Mouse (Mus musculus) small intestine, adult 2 months (tissue): Measurements from ENCODE around the gene Ccdc27. TPM values are rescaled to one million over a fixed set of nuclear protein-coding genes. Genes with fewer than 3 reads are reported as not detected.

ENCODE experiments used
- H3K27ac ChIP-seq: fragments of 200-500 bp; 2 replicates; pipeline ENCODE4 v1.5.1; 2012; ENCODE audit warnings: low read depth, low read length, control low read depth, inconsistent platforms; ENCODE audit not compliant: insufficient read depth
- H3K27me3 ChIP-seq: fragments of 200-500 bp; 2 replicates; pipeline ENCODE4 v1.6.1; 2012; ENCODE audit warnings: mild to moderate bottlenecking, moderate library complexity, low read length, inconsistent platforms; ENCODE audit not compliant: control insufficient read depth, insufficient read depth
- H3K36me3 ChIP-seq: fragments of 200-500 bp; 2 replicates; pipeline ENCODE4 v1.6.1; 2012; ENCODE audit warnings: mild to moderate bottlenecking, low read length, control low read depth, inconsistent platforms; ENCODE audit not compliant: control insufficient read depth, insufficient read depth
- H3K4me1 ChIP-seq: fragments of 200-500 bp; 2 replicates; pipeline ENCODE4 v1.6.1; 2012; ENCODE audit warnings: low read length, inconsistent platforms, mixed read lengths; ENCODE audit not compliant: control insufficient read depth, insufficient read depth, insufficient read length
- H3K4me3 ChIP-seq: fragments of 200-500 bp; 2 replicates; pipeline ENCODE4 v1.5.1; 2012; ENCODE audit warnings: low read depth, mild to moderate bottlenecking, control low read depth, inconsistent platforms, low read length, moderate library complexity
- CTCF ChIP-seq: fragments of 200-500 bp; IDR thresholded peaks from 2 replicates; pipeline ENCODE4 v1.5.1; 2012; ENCODE audit warnings: low read depth, mild to moderate bottlenecking, control low read depth, inconsistent platforms, low read length, moderate library complexity, mixed read lengths; ENCODE audit not compliant: insufficient replicate concordance, insufficient read length; ENCODE audit errors: extremely low read depth
- POLR2A ChIP-seq: fragments of 200-500 bp; IDR thresholded peaks from 2 replicates; pipeline ENCODE4 v1.6.1; 2012; ENCODE audit warnings: low read depth, mild to moderate bottlenecking, control low read depth, inconsistent platforms, low read length, moderate library complexity
- WGBS: fragments of 180-500 bp; shearing (Covaris S2); methylation state at CpG from one replicate; pipeline ENCODE4 v1.1.7; 2018; 5-methylcytosine and 5-hydroxymethylcytosine counted together
- polyA plus RNA-seq: library from polyadenylated mRNA; depleted of rRNA; stranded (reverse); fragments of >200 nt; gene quantifications from 2 replicates; pipeline ENCODE4 v1.2.3, GENCODE M21; 2012

The Ccdc27 gene
- polyA plus RNA-seq, 1 experiment: not detected

DNA sequence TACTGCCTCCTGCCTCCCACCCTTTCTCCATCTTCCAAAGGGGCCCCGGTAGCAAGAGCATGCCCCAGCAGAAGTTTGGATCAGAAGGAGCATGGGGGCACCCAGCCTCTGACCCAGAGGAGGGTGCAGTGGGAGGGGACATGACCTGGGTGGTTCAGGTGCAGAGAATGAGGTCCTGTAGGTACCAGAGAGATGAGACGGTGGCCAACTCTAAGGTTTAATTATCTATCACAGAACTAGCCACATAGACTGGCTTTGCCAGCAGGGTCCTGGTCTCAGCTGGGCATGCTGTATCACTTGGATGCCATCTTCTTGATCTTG, 16.1 kb downstream of the Ccdc27 start:
- TF ChIP-seq POLR2A: no peak
- TF ChIP-seq CTCF: no peak
- 7% methylated on average over 2 of the region's 2 CpGs for WGBS
- Histone ChIP-seq H3K4me1 (peaks cover 9% of the 10 kb centered on the region), H3K36me3 (peaks cover 3% of the 10 kb centered on the region; the same call in 1 of the 2 replicates), H3K27me3 (no peaks in the 10 kb centered on the region), H3K27ac (no peak overlapping the region), H3K4me3 (peak overlapping the region; percentile 61)

DNA sequence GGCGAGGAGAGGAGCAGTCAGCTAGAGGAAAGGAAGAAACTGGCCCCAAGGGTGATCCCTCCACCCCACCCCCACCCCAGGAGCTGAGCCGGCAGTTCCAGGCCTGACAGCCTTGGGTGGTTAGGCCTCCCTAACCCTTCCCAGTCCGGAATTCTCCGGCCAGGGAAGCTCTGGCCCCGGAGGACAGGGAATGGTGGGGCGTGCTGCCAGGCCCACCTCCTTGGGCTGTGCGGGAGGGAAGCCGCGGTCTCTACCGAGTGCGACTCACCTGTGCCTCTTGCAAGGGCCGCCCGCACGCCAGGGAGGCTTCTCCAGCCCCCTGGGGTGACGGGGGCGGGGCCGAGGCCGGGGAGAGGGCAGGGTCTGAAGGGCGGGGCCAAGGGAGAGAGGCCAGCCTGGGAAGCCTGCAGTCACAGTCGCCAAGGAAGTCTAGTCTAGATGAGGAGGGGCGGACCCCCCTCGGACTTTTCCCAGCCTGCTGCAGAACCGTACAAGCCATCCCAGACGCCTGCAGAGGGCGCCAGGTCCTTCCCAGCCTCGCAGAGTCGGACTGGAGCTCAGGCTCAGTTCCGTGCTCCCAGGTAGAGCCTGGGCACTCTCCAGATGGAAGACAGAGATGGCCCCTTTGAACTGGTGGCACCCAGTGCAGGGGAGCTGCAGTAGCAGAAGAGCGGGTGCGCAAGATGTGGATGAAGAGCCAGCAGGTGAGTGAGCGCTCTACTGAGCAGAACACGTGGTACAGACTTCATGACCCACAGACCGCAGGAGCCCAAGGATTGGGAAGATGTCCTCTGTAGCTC, 16.6 kb downstream of the Ccdc27 start, which contains the start of gene Smim1:
TSS of gene Smim1 (minus strand) at position 590 of the 800 bp plus-strand sequence.
- TF ChIP-seq POLR2A (no peak), CTCF (peak; percentile 27; the same call in 1 of the 2 replicates)
- no peak within 1 kb of the TSS for H3K27ac ChIP-seq
- peaks cover 8% of the 10 kb centered on the region; the same call in 1 of the 2 replicates for H3K36me3 ChIP-seq
- no peaks in the 10 kb centered on the region for H3K27me3 ChIP-seq
- peaks cover 9% of the 10 kb centered on the region for H3K4me1 ChIP-seq
- H3K4me3 ChIP-seq: peak within 1 kb of the TSS; percentile 61
- WGBS: 3% methylated on average over 33 of the region's 33 CpGs

DNA sequence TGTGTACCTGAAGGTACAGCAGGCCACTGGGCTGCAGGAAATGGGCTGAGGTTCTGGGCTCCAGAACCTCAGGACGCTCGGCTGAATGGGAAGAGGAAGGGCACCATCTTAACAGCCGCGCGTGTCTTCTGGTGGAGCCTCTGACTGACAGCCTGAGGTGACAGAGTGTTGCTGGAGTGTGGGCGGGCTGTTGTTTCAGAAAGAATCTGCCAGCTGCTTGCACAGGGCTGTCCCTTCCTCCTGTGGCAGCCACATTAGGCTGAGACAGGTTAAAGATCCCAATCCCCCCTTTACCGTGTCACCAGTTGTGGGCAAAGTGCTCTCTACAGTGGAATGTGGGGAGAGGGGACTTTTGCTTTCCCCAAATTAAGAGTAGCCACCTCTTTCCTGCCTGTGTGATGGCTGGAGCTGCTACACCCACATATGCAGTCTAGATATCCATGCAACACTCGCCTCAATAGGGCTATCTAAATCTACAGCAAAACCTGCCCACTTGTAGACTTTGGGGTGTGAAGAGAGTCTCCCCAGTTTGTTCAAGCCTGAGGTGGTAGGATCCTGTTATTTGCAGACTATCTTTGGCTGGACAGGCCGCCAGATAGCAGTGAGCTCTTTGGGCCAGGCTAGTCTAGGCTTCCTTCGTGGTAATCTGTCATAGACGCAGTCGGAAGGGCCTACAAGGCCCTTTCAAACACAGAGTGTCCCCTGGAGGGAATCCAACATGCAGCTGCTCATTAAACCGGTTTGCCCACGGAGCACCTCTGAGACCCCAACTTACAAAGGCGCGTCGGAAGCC, 17.6 kb downstream of the Ccdc27 start:
- peaks cover 9% of the 10 kb centered on the region for H3K36me3 ChIP-seq
- H3K27me3 ChIP-seq: no peaks in the 10 kb centered on the region
- peaks cover 9% of the 10 kb centered on the region for H3K4me1 ChIP-seq
- TF ChIP-seq CTCF (no peak), POLR2A (no peak)
- WGBS: 51% methylated on average over 17 of the region's 17 CpGs
- H3K4me3 ChIP-seq: peak overlapping the region; percentile 61
- no peak overlapping the region for H3K27ac ChIP-seq

DNA sequence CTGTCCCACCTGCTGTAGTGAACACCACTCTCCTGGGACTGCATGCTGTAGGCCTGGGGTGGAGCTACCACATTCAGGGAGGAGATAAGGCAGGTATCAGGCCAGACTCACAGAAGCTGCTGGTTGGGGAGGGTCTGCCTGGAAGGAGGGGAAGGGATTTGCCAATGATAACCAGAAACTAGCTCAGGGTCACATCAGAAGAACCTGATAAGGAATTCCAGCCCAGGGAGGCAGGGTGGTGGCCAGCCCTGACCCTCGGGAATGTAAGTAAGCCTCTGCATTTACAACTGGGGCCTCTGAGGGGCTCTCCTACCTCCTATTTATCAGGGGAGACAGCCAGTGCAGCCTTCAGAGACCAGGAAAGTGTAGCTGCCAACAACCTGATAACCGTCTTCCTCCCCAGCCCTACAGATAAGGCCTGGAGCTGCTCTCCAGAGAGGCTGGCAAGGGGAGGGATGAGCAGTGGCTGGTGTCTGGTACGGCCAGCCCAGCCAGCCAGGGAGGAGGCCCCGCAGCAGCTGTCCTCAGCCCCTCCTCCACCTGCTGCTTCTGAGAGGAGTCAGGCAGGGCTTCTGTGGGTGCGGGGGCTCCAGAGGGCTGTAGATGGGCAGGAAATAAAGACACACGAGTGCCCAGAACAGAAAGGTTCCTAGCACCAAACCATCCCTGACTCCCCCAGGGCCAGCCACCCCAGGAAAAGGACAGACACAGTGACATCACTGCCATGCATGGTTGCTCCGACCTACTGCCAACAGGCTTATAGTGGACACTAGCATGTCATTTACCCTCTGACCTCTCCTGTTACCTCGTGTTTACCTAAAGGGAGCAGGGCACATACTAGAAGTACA, 18.5 kb downstream of the Ccdc27 start:
- Histone ChIP-seq H3K4me3 (no peak overlapping the region), H3K36me3 (peaks cover 17% of the 10 kb centered on the region), H3K4me1 (peaks cover 9% of the 10 kb centered on the region), H3K27ac (no peak overlapping the region), H3K27me3 (no peaks in the 10 kb centered on the region)
- WGBS: 26% methylated on average over 8 of the region's 8 CpGs
- TF ChIP-seq POLR2A: no peak
- TF ChIP-seq CTCF: no peak

DNA sequence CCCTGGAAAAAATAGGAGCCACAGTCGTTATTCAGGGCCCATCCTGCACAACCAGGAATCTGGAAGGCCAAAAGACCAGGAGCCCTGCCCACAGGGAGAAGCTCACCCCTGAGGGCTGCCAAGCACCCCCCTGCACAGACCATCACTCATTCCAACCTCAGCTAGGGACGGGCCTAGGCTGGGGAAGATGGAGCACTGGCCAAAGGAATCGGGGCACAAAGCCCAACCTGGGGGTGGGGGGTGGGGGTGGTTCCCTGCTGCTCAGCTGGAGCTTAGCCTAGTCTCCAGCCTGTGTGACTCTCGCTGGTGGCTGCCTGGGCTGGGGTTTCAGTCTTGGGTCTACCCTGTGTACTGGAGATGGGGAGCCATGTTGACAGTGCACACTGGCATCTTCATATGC, 19.6 kb downstream of the Ccdc27 start:
- no peak overlapping the region for H3K27ac ChIP-seq
- WGBS: 59% methylated on average over 4 of the region's 4 CpGs
- H3K36me3 ChIP-seq: peaks cover 28% of the 10 kb centered on the region
- no peak for TF ChIP-seq CTCF
- TF ChIP-seq POLR2A: no peak
- no peak overlapping the region for H3K4me3 ChIP-seq
- H3K4me1 ChIP-seq: peaks cover 9% of the 10 kb centered on the region
- H3K27me3 ChIP-seq: no peaks in the 10 kb centered on the region

DNA sequence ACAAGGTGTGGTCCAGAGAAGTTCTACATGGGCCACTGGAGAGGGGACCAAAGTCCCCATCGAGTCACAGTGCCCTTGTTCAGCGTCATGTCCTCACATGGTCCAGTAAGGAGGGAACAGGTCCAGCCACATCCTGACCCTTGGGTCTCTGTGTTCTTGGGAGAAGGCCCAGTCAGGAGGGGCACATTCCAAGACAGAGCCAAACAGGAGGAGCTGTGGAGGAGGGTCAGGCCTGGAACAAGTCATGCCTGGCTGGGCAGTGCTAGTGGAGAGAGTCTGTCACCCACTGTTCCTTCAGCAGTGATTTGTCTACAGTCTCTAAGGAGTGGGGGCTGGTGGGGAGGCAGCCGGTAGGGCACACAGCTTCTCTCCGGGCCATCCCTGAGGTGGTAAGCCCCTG, 20.1 kb downstream of the Ccdc27 start:
- Histone ChIP-seq H3K27me3 (no peaks in the 10 kb centered on the region), H3K36me3 (peaks cover 31% of the 10 kb centered on the region), H3K4me3 (no peak overlapping the region), H3K4me1 (peaks cover 9% of the 10 kb centered on the region), H3K27ac (no peak overlapping the region)
- WGBS: 64% methylated on average over 4 of the region's 4 CpGs
- TF ChIP-seq CTCF (no peak), POLR2A (no peak)
